Mouse (Mus musculus) cerebral cortex, adult 2 months (tissue): ENCODE data around the gene Hexb.

Source experiments
- WGBS: fragments of 180-500 bp; shearing (Covaris S2); methylation state at CpG from one replicate; pipeline ENCODE4 v1.1.7; 2018; 5-methylcytosine and 5-hydroxymethylcytosine counted together

Gene Hexb

GRCm38 (mm10) chr13:97182821-97183220 lies 15.3 kb downstream of the Hexb start:
- WGBS, result 78% methylated on average over 4 of the region's 4 CpGs

- 63% methylated on average over 6 of the region's 6 CpGs for WGBS
These were observed 17.9 kb downstream of the Hexb start for GRCm38 (mm10) chr13:97180113-97180828.

- WGBS, result 76% methylated on average over 7 of the region's 7 CpGs
These were observed 19.2 kb downstream of the Hexb start for GRCm38 (mm10) chr13:97178943-97179342.

GRCm38 (mm10) chr13:97176731-97177130 lies 21.4 kb downstream of the Hexb start:
- WGBS, result 57% methylated on average over 5 of the region's 5 CpGs

GRCm38 (mm10) chr13:97175520-97176264 lies 22.5 kb downstream of the Hexb start:
- WGBS, result 76% methylated on average over 10 of the region's 10 CpGs

GRCm38 (mm10) chr13:97145834-97146233 lies 52.3 kb downstream of the Hexb start:
- 59% methylated on average over 4 of the region's 4 CpGs for WGBS

GRCm38 (mm10) chr13:97142321-97142720 lies 55.8 kb downstream of the Hexb start:
- WGBS, result 83% methylated on average over 7 of the region's 7 CpGs

- WGBS, result 30% methylated on average over 8 of the region's 8 CpGs
These were observed 59.7 kb downstream of the Hexb start for GRCm38 (mm10) chr13:97138404-97138931.

GRCm38 (mm10) chr13:97137466-97138400 lies 60.4 kb downstream of the Hexb start, which contains the start of the genes Gfm2 and Nsa2:
Gene Gfm2 (plus strand): TSS chr13:97137937.
Gene Nsa2 (minus strand): TSS chr13:97137937.
- WGBS, result under 1% methylated on average over 57 of the region's 57 CpGs

- WGBS, result no CpG with 5 or more reads among the region's 2 CpGs
These were observed 67.7 kb downstream of the Hexb start for GRCm38 (mm10) chr13:97130413-97130812.

GRCm38 (mm10) chr13:97129654-97130053 lies 68.5 kb downstream of the Hexb start:
- 84% methylated on average over 3 of the region's 4 CpGs for WGBS
